Mouse (Mus musculus) cerebellum, adult 2 months (tissue): ENCODE data around the gene Sat2.

Experiments used
- CTCF ChIP-seq: fragments of 200-500 bp; IDR thresholded peaks from 2 replicates; pipeline ENCODE4 v1.5.1; 2011; ENCODE audit warnings: low read depth, mild to moderate bottlenecking, control low read depth, low read length, moderate library complexity, borderline replicate concordance; ENCODE audit not compliant: insufficient read depth
- POLR2A ChIP-seq: fragments of 200-500 bp; IDR thresholded peaks from 2 replicates; pipeline ENCODE4 v1.6.1; 2011; ENCODE audit warnings: low read length, control low read depth, borderline replicate concordance; ENCODE audit not compliant: insufficient read depth

DNA sequence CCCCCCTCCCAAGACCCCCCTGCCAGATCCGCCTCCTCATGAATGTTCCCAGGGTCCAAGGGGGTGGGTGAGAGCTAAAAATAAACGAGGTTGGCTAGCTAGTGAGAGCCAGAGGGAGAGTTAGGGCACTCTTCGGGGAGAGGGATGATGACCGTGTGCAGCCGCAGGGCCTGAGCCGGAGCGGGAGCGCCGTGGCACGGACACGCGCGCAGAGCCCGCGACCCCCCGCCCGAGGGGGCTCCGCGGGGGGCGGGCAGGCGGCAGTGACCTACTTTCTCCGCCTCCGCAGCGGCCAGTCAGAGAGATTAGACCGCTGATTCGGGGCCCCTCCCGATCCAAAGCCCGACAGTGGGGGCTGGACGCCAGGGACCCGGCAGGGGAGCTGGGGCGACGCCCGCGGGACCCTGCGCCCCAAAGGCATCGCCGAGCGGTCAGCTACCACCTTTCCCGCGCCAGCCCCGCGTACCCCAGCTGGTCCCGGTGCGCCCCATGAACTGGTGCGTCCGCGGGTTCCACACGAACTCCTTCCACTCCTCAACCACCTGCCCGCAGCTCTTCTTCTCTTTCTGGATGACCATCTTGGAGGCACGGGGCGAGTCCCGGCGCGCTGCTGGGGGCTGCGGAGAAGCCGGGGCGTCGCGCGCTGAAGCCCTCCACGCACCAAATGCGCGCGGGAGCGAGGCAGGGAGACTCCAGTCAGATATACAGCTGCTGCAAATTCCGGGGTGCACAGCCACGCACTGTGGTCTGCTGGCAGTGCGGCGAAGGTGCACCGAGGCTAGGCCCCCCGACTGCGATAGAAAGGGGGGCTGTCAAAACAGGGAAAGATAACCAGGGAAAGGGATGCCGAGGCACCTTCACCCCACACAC, 16.8 kb upstream of the Sat2 start:
- TF ChIP-seq CTCF: no peak
- peak; percentile 54; the same call in 1 of the 2 replicates for TF ChIP-seq POLR2A
